Mouse (Mus musculus) forebrain, embryonic 14.5 days (tissue): ENCODE measurements around the gene Timm22. TPM values are rescaled to one million over a fixed set of nuclear protein-coding genes. Genes with fewer than 3 reads are reported as not detected.

Experiments used
- ATAC-seq: fragments of 200-750 bp; cut with Nextera tagmentation; 2 replicates; pipeline ENCODE4 v1.8.0; 2017; ENCODE audit warnings: mild to moderate bottlenecking, moderate library complexity
- DNase-seq: peaks from one replicate; pipeline ENCODE4 v3.0.0-alpha.2; 2015; ENCODE audit warnings: low spot score
- H3K27ac ChIP-seq: fragments of 300-500 bp; sonication (generic); 2 replicates; pipeline ENCODE4 v1.5.1; 2014; ENCODE audit warnings: low read depth, mild to moderate bottlenecking, control low read depth, low read length, moderate library complexity
- H3K27me3 ChIP-seq: fragments of 300-500 bp; sonication (generic); replicated peaks from 2 replicates; pipeline ENCODE4 v1.6.1; 2014; ENCODE audit warnings: low read length, control low read depth, mixed read lengths; ENCODE audit not compliant: control insufficient read depth, insufficient read depth
- H3K36me3 ChIP-seq: fragments of 300-500 bp; sonication (generic); 2 replicates; pipeline ENCODE4 v1.6.1; 2014; ENCODE audit warnings: low read length, control low read depth; ENCODE audit not compliant: control insufficient read depth, insufficient read depth
- H3K4me1 ChIP-seq: fragments of 300-500 bp; sonication (generic); 2 replicates; pipeline ENCODE4 v1.6.1; 2014; ENCODE audit warnings: antibody characterized with exemption, low read length, control low read depth; ENCODE audit not compliant: control insufficient read depth, insufficient read depth
- H3K4me2 ChIP-seq: fragments of 300-500 bp; sonication (generic); 2 replicates; pipeline ENCODE4 v1.6.1; 2014; ENCODE audit warnings: mild to moderate bottlenecking, control low read depth, low read length
- H3K4me3 ChIP-seq: fragments of 300-500 bp; sonication (generic); 2 replicates; pipeline ENCODE4 v1.5.1; 2014; ENCODE audit warnings: low read depth, low read length, control low read depth
- H3K9ac ChIP-seq: fragments of 300-500 bp; sonication (generic); 2 replicates; pipeline ENCODE4 v1.6.1; 2014; ENCODE audit warnings: mild to moderate bottlenecking, low read length, control low read depth, moderate library complexity
- H3K9me3 ChIP-seq: fragments of 300-500 bp; sonication (generic); replicated peaks from 2 replicates; pipeline ENCODE4 v1.6.1; 2016; ENCODE audit warnings: low read length, control low read depth, mixed read lengths; ENCODE audit not compliant: control insufficient read depth
- WGBS: fragments of 180-500 bp; shearing (Covaris S2); extraction: QIAGEN DNeasy Blood & Tissue Kit; methylation state at CpG from one replicate; pipeline ENCODE4 v1.1.7; 2014; 5-methylcytosine and 5-hydroxymethylcytosine counted together
- polyA plus RNA-seq: library from polyadenylated mRNA; unstranded; fragments of >200 nt; fragmentation: Nextera tagmentation; extraction: Ambion mirVana; gene quantifications from 2 replicates; pipeline ENCODE4 v1.2.1, GENCODE M21; 2014

Timm22 gene
- polyA plus RNA-seq, 1 experiment from 2014 or later: 125 TPM

GRCm38 (mm10) chr11:76366720-76367119, 40.0 kb upstream of the Timm22 start:
- H3K27ac ChIP-seq: no peak overlapping the region
- H3K4me1 ChIP-seq: peaks cover 7% of the 10 kb centered on the region; the same call in 1 of the 2 replicates
- WGBS: 87% methylated on average over 15 of the region's 15 CpGs
- H3K27me3 ChIP-seq: no peaks in the 10 kb centered on the region
- H3K4me2 ChIP-seq: no peak overlapping the region
- no peak overlapping the region for H3K4me3 ChIP-seq
- no peak for DNase-seq
- H3K9me3 ChIP-seq: no peaks in the 10 kb centered on the region
- H3K36me3 ChIP-seq: no peaks in the 10 kb centered on the region
- no peak overlapping the region for H3K9ac ChIP-seq
- ATAC-seq: no peak

- Histone ChIP-seq H3K27me3 (no peaks in the 10 kb centered on the region), H3K27ac (no peak overlapping the region), H3K4me1 (peaks cover 2% of the 10 kb centered on the region; the same call in 1 of the 2 replicates), H3K9me3 (no peaks in the 10 kb centered on the region), H3K9ac (no peak overlapping the region), H3K36me3 (no peaks in the 10 kb centered on the region), H3K4me3 (no peak overlapping the region), H3K4me2 (no peak overlapping the region)
- DNase-seq (no peak), ATAC-seq (no peak)
Observed at GRCm38 (mm10) chr11:76370491-76370890, 36.3 kb upstream of the Timm22 start.

GRCm38 (mm10) chr11:76372120-76372519, 34.6 kb upstream of the Timm22 start:
- no peak for ATAC-seq
- Histone ChIP-seq H3K9me3 (no peaks in the 10 kb centered on the region), H3K27ac (no peak overlapping the region), H3K9ac (no peak overlapping the region), H3K4me1 (peaks cover 2% of the 10 kb centered on the region; the same call in 1 of the 2 replicates), H3K36me3 (no peaks in the 10 kb centered on the region), H3K4me3 (no peak overlapping the region), H3K4me2 (no peak overlapping the region), H3K27me3 (no peaks in the 10 kb centered on the region)
- 70% methylated on average over 2 of the region's 2 CpGs for WGBS
- DNase-seq: no peak

GRCm38 (mm10) chr11:76372534-76372933, 34.2 kb upstream of the Timm22 start:
- H3K4me1 ChIP-seq: peaks cover 2% of the 10 kb centered on the region; the same call in 1 of the 2 replicates
- H3K9ac ChIP-seq: no peak overlapping the region
- WGBS: 38% methylated on average over 6 of the region's 6 CpGs
- no peaks in the 10 kb centered on the region for H3K27me3 ChIP-seq
- DNase-seq: no peak
- H3K4me2 ChIP-seq: no peak overlapping the region
- H3K4me3 ChIP-seq: no peak overlapping the region
- no peaks in the 10 kb centered on the region for H3K9me3 ChIP-seq
- H3K27ac ChIP-seq: no peak overlapping the region
- H3K36me3 ChIP-seq: no peaks in the 10 kb centered on the region
- no peak for ATAC-seq

- WGBS: 72% methylated on average over 17 of the region's 17 CpGs
- H3K4me2 ChIP-seq: no peak overlapping the region
- ATAC-seq: no peak
- H3K9me3 ChIP-seq: no peaks in the 10 kb centered on the region
- no peak overlapping the region for H3K9ac ChIP-seq
- no peaks in the 10 kb centered on the region for H3K27me3 ChIP-seq
- H3K36me3 ChIP-seq: no peaks in the 10 kb centered on the region
- no peak for DNase-seq
- H3K4me3 ChIP-seq: no peak overlapping the region
- H3K27ac ChIP-seq: no peak overlapping the region
- H3K4me1 ChIP-seq: peaks cover 2% of the 10 kb centered on the region; the same call in 1 of the 2 replicates
Observed at GRCm38 (mm10) chr11:76374491-76375185, 32.1 kb upstream of the Timm22 start.

- ATAC-seq (no peak), DNase-seq (no peak)
- Histone ChIP-seq H3K4me3 (no peak overlapping the region), H3K4me2 (no peak overlapping the region), H3K27me3 (no peaks in the 10 kb centered on the region), H3K27ac (no peak overlapping the region), H3K9me3 (no peaks in the 10 kb centered on the region), H3K36me3 (no peaks in the 10 kb centered on the region), H3K4me1 (peaks cover 8% of the 10 kb centered on the region; the same call in 1 of the 2 replicates), H3K9ac (no peak overlapping the region)
- WGBS: 61% methylated on average over 3 of the region's 3 CpGs
Observed at GRCm38 (mm10) chr11:76376425-76376824, 30.3 kb upstream of the Timm22 start.

- no peak overlapping the region for H3K27ac ChIP-seq
- no peaks in the 10 kb centered on the region for H3K27me3 ChIP-seq
- 54% methylated on average over 11 of the region's 11 CpGs for WGBS
- no peaks in the 10 kb centered on the region for H3K36me3 ChIP-seq
- DNase-seq (no peak), ATAC-seq (no peak)
- no peak overlapping the region for H3K4me2 ChIP-seq
- peaks cover 28% of the 10 kb centered on the region for H3K4me1 ChIP-seq
- no peak overlapping the region for H3K9ac ChIP-seq
- H3K9me3 ChIP-seq: no peaks in the 10 kb centered on the region
- H3K4me3 ChIP-seq: no peak overlapping the region
Observed at GRCm38 (mm10) chr11:76379921-76380544, 26.7 kb upstream of the Timm22 start.

GRCm38 (mm10) chr11:76381201-76381885, 25.4 kb upstream of the Timm22 start:
- Histone ChIP-seq H3K27ac (no peak overlapping the region), H3K27me3 (no peaks in the 10 kb centered on the region), H3K4me2 (no peak overlapping the region), H3K4me3 (no peak overlapping the region), H3K36me3 (no peaks in the 10 kb centered on the region), H3K9ac (no peak overlapping the region), H3K9me3 (no peaks in the 10 kb centered on the region), H3K4me1 (peaks cover 37% of the 10 kb centered on the region)
- 85% methylated on average over 15 of the region's 15 CpGs for WGBS
- ATAC-seq (no peak), DNase-seq (no peak)
